Mouse (Mus musculus) gastrocnemius, adult 8-10 months (tissue): ENCODE measurements around the gene Prdm10. TPM values are rescaled to one million over a fixed set of nuclear protein-coding genes. Genes with fewer than 3 reads are reported as not detected.
A peak's percentile ranks its signal among the peaks of the same experiment; 100 is the strongest.

ENCODE experiments used
- DNase-seq, 2 experiments: peaks; one replicate each; pipeline ENCODE4 v3.0.0; 2022; ENCODE audit warnings: low spot score in 2 of 2
- total RNA-seq, 4 experiments: library from RNA; stranded (reverse); gene quantifications; 2 replicates each; pipeline ENCODE4 v1.2.4; 2022

The Prdm10 gene
- total RNA-seq = 1 to 10 TPM; 3.7 to 5.1 (median 3.7) TPM

- DNase-seq = peak; percentile 92 to 93
Measured at GRCm38 (mm10) chr9:31280366-31281010, at the start of gene Prdm10. Gene Prdm10, plus strand, starts transcription at chr9:31280538.

GRCm38 (mm10) chr9:31235030-31235429, 45.3 kb upstream of the Prdm10 start:
- no peak for DNase-seq

GRCm38 (mm10) chr9:31235489-31235888, 44.8 kb upstream of the Prdm10 start:
- DNase-seq = no peak

GRCm38 (mm10) chr9:31236079-31236478, 44.3 kb upstream of the Prdm10 start:
- no peak for DNase-seq

- DNase-seq = no peak
Measured at GRCm38 (mm10) chr9:31238526-31238925, 41.8 kb upstream of the Prdm10 start.

GRCm38 (mm10) chr9:31239551-31239950, 40.8 kb upstream of the Prdm10 start:
- DNase-seq = no peak

- no peak for DNase-seq
Measured at GRCm38 (mm10) chr9:31240522-31241207, 39.7 kb upstream of the Prdm10 start.

GRCm38 (mm10) chr9:31241208-31241699, 39.1 kb upstream of the Prdm10 start:
- no peak for DNase-seq

- DNase-seq = no peak
Measured at GRCm38 (mm10) chr9:31243306-31243938, 36.9 kb upstream of the Prdm10 start.

GRCm38 (mm10) chr9:31243939-31244333, 36.4 kb upstream of the Prdm10 start:
- no peak for DNase-seq

GRCm38 (mm10) chr9:31245006-31245405, 35.3 kb upstream of the Prdm10 start:
- DNase-seq = no peak

- DNase-seq = no peak
Measured at GRCm38 (mm10) chr9:31246421-31246820, 33.9 kb upstream of the Prdm10 start.

- DNase-seq = no peak
Measured at GRCm38 (mm10) chr9:31247447-31248220, 32.7 kb upstream of the Prdm10 start.

GRCm38 (mm10) chr9:31252182-31252799, 28.0 kb upstream of the Prdm10 start:
- DNase-seq = no peak

- DNase-seq = no peak
Measured at GRCm38 (mm10) chr9:31253311-31253734, 27.0 kb upstream of the Prdm10 start.

GRCm38 (mm10) chr9:31253866-31254696, 26.3 kb upstream of the Prdm10 start:
- DNase-seq = no peak

- no peak for DNase-seq
Measured at GRCm38 (mm10) chr9:31254697-31255004, 25.7 kb upstream of the Prdm10 start.

GRCm38 (mm10) chr9:31255953-31256352, 24.4 kb upstream of the Prdm10 start:
- no peak for DNase-seq

- no peak for DNase-seq
Measured at GRCm38 (mm10) chr9:31258237-31258636, 22.1 kb upstream of the Prdm10 start.

GRCm38 (mm10) chr9:31260219-31260618, 20.1 kb upstream of the Prdm10 start:
- DNase-seq = no peak
